Mouse (Mus musculus) embryo, embryonic 11.5 days (tissue): Measurements from ENCODE around the gene Ghrh.

Experiments
- DNase-seq: peaks from one replicate; pipeline ENCODE4 v3.0.0-alpha.2; 2012; ENCODE audit warnings: low read depth, low spot score

Ghrh gene

GRCm38 (mm10) chr2:157308273-157308917 is 38.9 kb downstream of the Ghrh start:
- DNase-seq: no peak

GRCm38 (mm10) chr2:157307715-157308265 is 39.5 kb downstream of the Ghrh start:
- no peak for DNase-seq

- DNase-seq: no peak
Observed at GRCm38 (mm10) chr2:157306091-157307032, 40.9 kb downstream of the Ghrh start.

GRCm38 (mm10) chr2:157303096-157303495 is 44.2 kb downstream of the Ghrh start:
- DNase-seq: no peak

GRCm38 (mm10) chr2:157300051-157300450 is 47.3 kb downstream of the Ghrh start:
- DNase-seq: no peak

GRCm38 (mm10) chr2:157296105-157296689 is 51.1 kb downstream of the Ghrh start:
- no peak for DNase-seq

GRCm38 (mm10) chr2:157292093-157292492 is 55.2 kb downstream of the Ghrh start:
- peak; percentile 46 for DNase-seq

GRCm38 (mm10) chr2:157288996-157289395 is 58.3 kb downstream of the Ghrh start:
- DNase-seq: no peak

- peak; percentile 47 for DNase-seq
Observed at GRCm38 (mm10) chr2:157287542-157287941, 59.8 kb downstream of the Ghrh start.

GRCm38 (mm10) chr2:157283321-157283720 is 64.0 kb downstream of the Ghrh start:
- DNase-seq: no peak
